Mouse (Mus musculus) liver, embryonic 12.5 days (tissue): Measurements from ENCODE around the gene Tiam1. TPM values are rescaled to one million over a fixed set of nuclear protein-coding genes. Genes with fewer than 3 reads are reported as not detected.

ENCODE experiments used
- ATAC-seq: fragments of 200-750 bp; cut with Nextera tagmentation; 2 replicates; pipeline ENCODE4 v1.8.0; 2017; ENCODE audit warnings: moderate number of reproducible peaks, mild to moderate bottlenecking, moderate library complexity
- H3K27ac ChIP-seq: fragments of 300-500 bp; sonication (generic); 2 replicates; pipeline ENCODE4 v1.5.1; 2016; ENCODE audit warnings: mild to moderate bottlenecking
- H3K27me3 ChIP-seq: fragments of 300-500 bp; sonication (generic); replicated peaks from 2 replicates; pipeline ENCODE4 v1.6.1; 2016; ENCODE audit warnings: mild to moderate bottlenecking, moderate library complexity
- H3K36me3 ChIP-seq: fragments of 300-500 bp; sonication (generic); 2 replicates; pipeline ENCODE4 v1.6.1; 2016; ENCODE audit warnings: mild to moderate bottlenecking, moderate library complexity
- H3K4me1 ChIP-seq: fragments of 300-500 bp; sonication (generic); 2 replicates; pipeline ENCODE4 v1.6.1; 2016
- H3K4me2 ChIP-seq: fragments of 300-500 bp; sonication (generic); 2 replicates; pipeline ENCODE4 v1.6.1; 2016; ENCODE audit warnings: mild to moderate bottlenecking, moderate library complexity
- H3K4me3 ChIP-seq: fragments of 300-500 bp; sonication (generic); 2 replicates; pipeline ENCODE4 v1.5.1; 2016; ENCODE audit warnings: mild to moderate bottlenecking, moderate library complexity
- H3K9ac ChIP-seq: fragments of 300-500 bp; sonication (generic); 2 replicates; pipeline ENCODE4 v1.6.1; 2016; ENCODE audit warnings: mild to moderate bottlenecking, moderate library complexity
- H3K9me3 ChIP-seq: fragments of 300-500 bp; sonication (generic); replicated peaks from 2 replicates; pipeline ENCODE4 v1.6.1; 2016; ENCODE audit warnings: mild to moderate bottlenecking, moderate library complexity
- WGBS: fragments of 180-500 bp; shearing (Covaris S2); methylation state at CpG from one replicate; pipeline ENCODE4 v1.1.7; 2016; ENCODE audit not compliant: insufficient replicate concordance; 5-methylcytosine and 5-hydroxymethylcytosine counted together
- polyA plus RNA-seq: library from polyadenylated mRNA; unstranded; fragments of >200 nt; fragmentation: Nextera tagmentation; extraction: Ambion mirVana; gene quantifications from 2 replicates; pipeline ENCODE4 v1.2.1, GENCODE M21; 2016

The Tiam1 gene
- polyA plus RNA-seq, 1 experiment from 2014 or later = 9.7 TPM

GRCm38 (mm10) chr16:90170676-90171075, 27.1 kb upstream of the Tiam1 start:
- 79% methylated on average over 1 of the region's 1 CpGs for WGBS
- Histone ChIP-seq H3K4me3 (no peak overlapping the region), H3K27ac (no peak overlapping the region), H3K4me2 (no peak overlapping the region), H3K4me1 (no peaks in the 10 kb centered on the region), H3K9me3 (no peaks in the 10 kb centered on the region), H3K27me3 (no peaks in the 10 kb centered on the region), H3K36me3 (no peaks in the 10 kb centered on the region), H3K9ac (no peak overlapping the region)
- no peak for ATAC-seq

GRCm38 (mm10) chr16:90169863-90170630, 26.5 kb upstream of the Tiam1 start:
- no peak overlapping the region for H3K27ac ChIP-seq
- no peaks in the 10 kb centered on the region for H3K27me3 ChIP-seq
- H3K9me3 ChIP-seq = no peaks in the 10 kb centered on the region
- 53% methylated on average over 13 of the region's 13 CpGs for WGBS
- H3K4me3 ChIP-seq = no peak overlapping the region
- no peak overlapping the region for H3K9ac ChIP-seq
- no peak for ATAC-seq
- H3K36me3 ChIP-seq = no peaks in the 10 kb centered on the region
- H3K4me2 ChIP-seq = no peak overlapping the region
- H3K4me1 ChIP-seq = no peaks in the 10 kb centered on the region

- ATAC-seq = no peak
- no peaks in the 10 kb centered on the region for H3K4me1 ChIP-seq
- no peak overlapping the region for H3K9ac ChIP-seq
- H3K27me3 ChIP-seq = no peaks in the 10 kb centered on the region
- H3K4me2 ChIP-seq = no peak overlapping the region
- no peak overlapping the region for H3K27ac ChIP-seq
- 18% methylated on average over 10 of the region's 10 CpGs for WGBS
- no peaks in the 10 kb centered on the region for H3K9me3 ChIP-seq
- no peak overlapping the region for H3K4me3 ChIP-seq
- H3K36me3 ChIP-seq = no peaks in the 10 kb centered on the region
These were observed 24.1 kb upstream of the Tiam1 start for GRCm38 (mm10) chr16:90167646-90168045.

GRCm38 (mm10) chr16:90165435-90165834, 21.9 kb upstream of the Tiam1 start:
- H3K9me3 ChIP-seq = no peaks in the 10 kb centered on the region
- no peak overlapping the region for H3K27ac ChIP-seq
- no peaks in the 10 kb centered on the region for H3K36me3 ChIP-seq
- no peak overlapping the region for H3K9ac ChIP-seq
- H3K4me2 ChIP-seq = no peak overlapping the region
- H3K4me1 ChIP-seq = no peaks in the 10 kb centered on the region
- no peaks in the 10 kb centered on the region for H3K27me3 ChIP-seq
- no peak for ATAC-seq
- H3K4me3 ChIP-seq = no peak overlapping the region
- WGBS = 68% methylated on average over 2 of the region's 2 CpGs

- Histone ChIP-seq H3K27me3 (no peaks in the 10 kb centered on the region), H3K4me1 (no peaks in the 10 kb centered on the region), H3K9me3 (no peaks in the 10 kb centered on the region), H3K4me3 (no peak overlapping the region), H3K36me3 (no peaks in the 10 kb centered on the region), H3K4me2 (no peak overlapping the region), H3K9ac (no peak overlapping the region), H3K27ac (no peak overlapping the region)
- WGBS = 75% methylated on average over 11 of the region's 11 CpGs
- no peak for ATAC-seq
These were observed 21.4 kb upstream of the Tiam1 start for GRCm38 (mm10) chr16:90164942-90165341.

- H3K27ac ChIP-seq = no peak overlapping the region
- H3K9ac ChIP-seq = no peak overlapping the region
- H3K36me3 ChIP-seq = no peaks in the 10 kb centered on the region
- 0 out of 2 replicates have a peak, but pooled peaks cover 6% of the 10 kb centered on the region for H3K4me1 ChIP-seq
- H3K9me3 ChIP-seq = no peaks in the 10 kb centered on the region
- no peak for ATAC-seq
- H3K27me3 ChIP-seq = no peaks in the 10 kb centered on the region
- H3K4me2 ChIP-seq = no peak overlapping the region
- no peak overlapping the region for H3K4me3 ChIP-seq
- 55% methylated on average over 7 of the region's 7 CpGs for WGBS
These were observed 11.5 kb upstream of the Tiam1 start for GRCm38 (mm10) chr16:90155080-90155479.

GRCm38 (mm10) chr16:90150820-90151219, 7.3 kb upstream of the Tiam1 start:
- no peak for ATAC-seq
- no peak overlapping the region for H3K27ac ChIP-seq
- H3K36me3 ChIP-seq = no peaks in the 10 kb centered on the region
- no peak overlapping the region for H3K4me3 ChIP-seq
- H3K9ac ChIP-seq = no peak overlapping the region
- 76% methylated on average over 6 of the region's 6 CpGs for WGBS
- no peaks in the 10 kb centered on the region for H3K27me3 ChIP-seq
- no peak overlapping the region for H3K4me2 ChIP-seq
- 0 out of 2 replicates have a peak, but pooled peaks cover 7% of the 10 kb centered on the region for H3K4me1 ChIP-seq
- H3K9me3 ChIP-seq = no peaks in the 10 kb centered on the region

GRCm38 (mm10) chr16:90150126-90150525, 6.6 kb upstream of the Tiam1 start:
- H3K9ac ChIP-seq = no peak overlapping the region
- H3K4me2 ChIP-seq = no peak overlapping the region
- ATAC-seq = no peak
- WGBS = 50% methylated on average over 6 of the region's 7 CpGs
- H3K36me3 ChIP-seq = no peaks in the 10 kb centered on the region
- no peaks in the 10 kb centered on the region for H3K9me3 ChIP-seq
- no peak overlapping the region for H3K4me3 ChIP-seq
- no peak overlapping the region for H3K27ac ChIP-seq
- H3K27me3 ChIP-seq = no peaks in the 10 kb centered on the region
- peaks cover 10% of the 10 kb centered on the region; the same call in 1 of the 2 replicates for H3K4me1 ChIP-seq

GRCm38 (mm10) chr16:90149335-90149734, 5.8 kb upstream of the Tiam1 start:
- Histone ChIP-seq H3K27me3 (no peaks in the 10 kb centered on the region), H3K4me2 (no peak overlapping the region), H3K36me3 (no peaks in the 10 kb centered on the region), H3K9me3 (no peaks in the 10 kb centered on the region), H3K27ac (no peak overlapping the region), H3K4me3 (no peak overlapping the region), H3K4me1 (peaks cover 15% of the 10 kb centered on the region), H3K9ac (no peak overlapping the region)
- 74% methylated on average over 9 of the region's 9 CpGs for WGBS
- ATAC-seq = no peak

- ATAC-seq = no peak
- Histone ChIP-seq H3K4me3 (no peak overlapping the region), H3K9ac (no peak overlapping the region), H3K4me1 (peaks cover 35% of the 10 kb centered on the region), H3K9me3 (no peaks in the 10 kb centered on the region), H3K4me2 (peak overlapping the region; percentile 99), H3K27me3 (peaks cover 15% of the 10 kb centered on the region), H3K27ac (no peak overlapping the region; the same call in 1 of the 2 replicates), H3K36me3 (no peaks in the 10 kb centered on the region)
- 84% methylated on average over 1 of the region's 1 CpGs for WGBS
These were observed 1.7 kb upstream of the Tiam1 start for GRCm38 (mm10) chr16:90145244-90145643.

- Histone ChIP-seq H3K4me3 (peak overlapping the region; percentile 65), H3K4me2 (peak overlapping the region; percentile 99), H3K4me1 (peaks cover 36% of the 10 kb centered on the region), H3K9ac (peak overlapping the region; percentile 72), H3K27me3 (peaks cover 15% of the 10 kb centered on the region), H3K36me3 (no peaks in the 10 kb centered on the region), H3K9me3 (no peaks in the 10 kb centered on the region), H3K27ac (peak overlapping the region; percentile 82)
- no peak for ATAC-seq
- WGBS = 11% methylated on average over 13 of the region's 13 CpGs
These were observed 972 bp upstream of the Tiam1 start for GRCm38 (mm10) chr16:90144541-90144940.

- Histone ChIP-seq H3K9ac (peak overlapping the region; percentile 76), H3K36me3 (no peaks in the 10 kb centered on the region), H3K9me3 (no peaks in the 10 kb centered on the region), H3K4me2 (peak overlapping the region; percentile 99), H3K4me3 (peak overlapping the region; percentile 65), H3K27me3 (peaks cover 15% of the 10 kb centered on the region), H3K27ac (peak overlapping the region; percentile 63; the same call in 1 of the 2 replicates), H3K4me1 (peaks cover 42% of the 10 kb centered on the region)
- ATAC-seq = no peak
- 0% methylated on average over 21 of the region's 21 CpGs for WGBS
These were observed 181 bp downstream of the Tiam1 start for GRCm38 (mm10) chr16:90143416-90143759.
